Mouse (Mus musculus) right cerebral cortex, postnatal 14 days (tissue): ENCODE measurements at regions not wholly inside any gene's neighbourhood (a gene's known extent, or its start where the extent isn't known, plus 50 kb on each side); places are given as distances from the start of the nearest gene placed in this dataset.

Experiments used
- DNase-seq: peaks from one replicate; pipeline ENCODE4 v3.0.0; 2022

- DNase-seq, result no peak
Observed at GRCm38 (mm10) chr3:132237344-132237743, 152.3 kb downstream of the Dkk2 start.

- DNase-seq, result no peak
Observed at GRCm38 (mm10) chr3:132257834-132258233, 172.7 kb downstream of the Dkk2 start.

- no peak for DNase-seq
Observed at GRCm38 (mm10) chr3:132269641-132270040, 184.5 kb downstream of the Dkk2 start.

GRCm38 (mm10) chr3:132274786-132275185 is 189.7 kb downstream of the Dkk2 start:
- DNase-seq, result no peak

- DNase-seq, result no peak
Observed at GRCm38 (mm10) chr3:132277771-132278170, 192.7 kb downstream of the Dkk2 start.

GRCm38 (mm10) chr3:132287714-132288113 is 202.6 kb downstream of the Dkk2 start:
- no peak for DNase-seq

GRCm38 (mm10) chr3:132326961-132327360 is 241.9 kb downstream of the Dkk2 start:
- DNase-seq, result no peak

GRCm38 (mm10) chr3:132343625-132344024 is 258.5 kb downstream of the Dkk2 start:
- no peak for DNase-seq

GRCm38 (mm10) chr3:132345856-132346255 is 260.8 kb downstream of the Dkk2 start:
- no peak for DNase-seq

- DNase-seq, result no peak
Observed at GRCm38 (mm10) chr3:132349602-132350001, 264.5 kb downstream of the Dkk2 start.

GRCm38 (mm10) chr3:132353204-132353603 is 268.1 kb downstream of the Dkk2 start:
- no peak for DNase-seq

- DNase-seq, result no peak
Observed at GRCm38 (mm10) chr3:132359596-132359995, 270.0 kb upstream of the Gimd1 start.

GRCm38 (mm10) chr3:132375579-132375978 is 254.0 kb upstream of the Gimd1 start:
- no peak for DNase-seq

- DNase-seq, result no peak
Observed at GRCm38 (mm10) chr3:132417742-132418141, 211.9 kb upstream of the Gimd1 start.

GRCm38 (mm10) chr3:132425819-132426671 is 203.6 kb upstream of the Gimd1 start:
- no peak for DNase-seq

GRCm38 (mm10) chr3:132427244-132427643 is 202.4 kb upstream of the Gimd1 start:
- DNase-seq, result no peak

GRCm38 (mm10) chr3:132428148-132428547 is 201.5 kb upstream of the Gimd1 start:
- DNase-seq, result no peak

GRCm38 (mm10) chr3:132431805-132432204 is 197.8 kb upstream of the Gimd1 start:
- DNase-seq, result no peak

GRCm38 (mm10) chr3:132441226-132441625 is 188.4 kb upstream of the Gimd1 start:
- DNase-seq, result no peak

- no peak for DNase-seq
Observed at GRCm38 (mm10) chr3:132453927-132454326, 175.7 kb upstream of the Gimd1 start.

GRCm38 (mm10) chr3:132462348-132462959 is 167.2 kb upstream of the Gimd1 start:
- no peak for DNase-seq

- DNase-seq, result no peak
Observed at GRCm38 (mm10) chr3:132471070-132471469, 158.6 kb upstream of the Gimd1 start.

- DNase-seq, result no peak
Observed at GRCm38 (mm10) chr3:132477768-132478167, 151.9 kb upstream of the Gimd1 start.

- DNase-seq, result no peak
Observed at GRCm38 (mm10) chr3:132479275-132479674, 150.3 kb upstream of the Gimd1 start.
